Mouse (Mus musculus) heart, embryonic 11.5 days (tissue): ENCODE data around the gene Traf4. TPM values are rescaled to one million over a fixed set of nuclear protein-coding genes. Genes with fewer than 3 reads are reported as not detected.
A peak's percentile ranks its signal among the peaks of the same experiment; 100 is the strongest.
"Not testable (repeated sequence)": the region's sequence is repeated elsewhere in the genome, so short reads cannot be mapped to it uniquely, and the experiment has no call there.

Experiments
- ATAC-seq: fragments of 200-750 bp; cut with Nextera tagmentation; replicated peaks from 2 replicates; pipeline ENCODE4 v1.8.0; 2017; ENCODE audit warnings: moderate library complexity; ENCODE audit not compliant: insufficient number of reproducible peaks, low FRiP score, low TSS enrichment
- H3K27ac ChIP-seq: fragments of 300-500 bp; sonication (generic); 2 replicates; pipeline ENCODE4 v1.5.1; 2014; ENCODE audit warnings: mild to moderate bottlenecking, low read depth, low read length
- H3K27me3 ChIP-seq: fragments of 300-500 bp; sonication (generic); 2 replicates; pipeline ENCODE4 v1.6.1; 2014; ENCODE audit warnings: mild to moderate bottlenecking, low read length, mixed read lengths; ENCODE audit not compliant: control insufficient read depth, insufficient read depth
- H3K36me3 ChIP-seq: fragments of 300-500 bp; sonication (generic); 2 replicates; pipeline ENCODE4 v1.6.1; 2014; ENCODE audit warnings: mild to moderate bottlenecking, low read length, moderate library complexity, mixed read lengths; ENCODE audit not compliant: control insufficient read depth, insufficient read depth
- H3K4me1 ChIP-seq: fragments of 300-500 bp; sonication (generic); 2 replicates; pipeline ENCODE4 v1.6.1; 2014; ENCODE audit warnings: low read length; ENCODE audit not compliant: control insufficient read depth, insufficient read depth
- H3K4me2 ChIP-seq: fragments of 300-500 bp; sonication (generic); 2 replicates; pipeline ENCODE4 v1.6.1; 2014; ENCODE audit warnings: mild to moderate bottlenecking, moderate library complexity
- H3K4me3 ChIP-seq: fragments of 300-500 bp; sonication (generic); 2 replicates; pipeline ENCODE4 v1.5.1; 2014; ENCODE audit warnings: low read depth, low read length
- H3K9ac ChIP-seq: fragments of 300-500 bp; sonication (generic); 2 replicates; pipeline ENCODE4 v1.6.1; 2014; ENCODE audit warnings: mild to moderate bottlenecking, low read depth, low read length, moderate library complexity
- H3K9me3 ChIP-seq: fragments of 300-500 bp; sonication (generic); replicated peaks from 2 replicates; pipeline ENCODE4 v1.6.1; 2016; ENCODE audit warnings: low read length; ENCODE audit not compliant: control insufficient read depth
- WGBS: fragments of 180-500 bp; shearing (Covaris S2); extraction: QIAGEN DNeasy Blood & Tissue Kit; methylation state at CpG from one replicate; pipeline ENCODE4 v1.1.7; 2014; ENCODE audit not compliant: insufficient replicate concordance; 5-methylcytosine and 5-hydroxymethylcytosine counted together
- polyA plus RNA-seq: library from polyadenylated mRNA; unstranded; fragments of >200 nt; fragmentation: Nextera tagmentation; extraction: Ambion mirVana; gene quantifications from 2 replicates; pipeline ENCODE4 v1.2.1, GENCODE M21; 2014

Gene Traf4
- polyA plus RNA-seq, 1 experiment from 2014 or later: 34.2 TPM

DNA sequence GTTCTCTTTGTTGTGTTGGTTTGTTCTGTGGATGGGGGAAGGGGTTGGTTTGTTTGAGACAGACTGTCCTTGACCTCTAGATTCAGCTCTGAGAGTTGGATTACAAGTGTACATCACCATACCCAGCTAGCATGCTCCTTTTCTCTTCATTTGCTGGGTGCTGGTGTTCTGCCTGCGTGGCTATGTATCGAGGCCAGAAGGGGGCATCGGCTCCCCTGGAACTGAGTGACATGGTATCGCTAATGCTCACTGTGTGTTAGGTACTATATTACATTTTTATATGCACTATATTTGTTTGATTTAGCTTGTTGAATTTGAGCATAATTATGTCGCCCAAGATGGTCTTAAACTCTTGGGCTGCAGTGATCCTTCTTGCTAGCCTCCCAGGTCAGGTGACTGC lies 19.2 kb downstream of the Traf4 start:
- peaks cover 41% of the 10 kb centered on the region for H3K36me3 ChIP-seq
- H3K4me1 ChIP-seq: 0 out of 2 replicates have a peak, but pooled peaks cover 4% of the 10 kb centered on the region
- H3K27ac ChIP-seq: no peak overlapping the region
- WGBS: 85% methylated on average over 5 of the region's 5 CpGs
- no peaks in the 10 kb centered on the region for H3K9me3 ChIP-seq
- H3K4me3 ChIP-seq: no peak overlapping the region
- H3K9ac ChIP-seq: no peak overlapping the region
- H3K4me2 ChIP-seq: no peak overlapping the region
- no peaks in the 10 kb centered on the region for H3K27me3 ChIP-seq
- ATAC-seq: no peak

DNA sequence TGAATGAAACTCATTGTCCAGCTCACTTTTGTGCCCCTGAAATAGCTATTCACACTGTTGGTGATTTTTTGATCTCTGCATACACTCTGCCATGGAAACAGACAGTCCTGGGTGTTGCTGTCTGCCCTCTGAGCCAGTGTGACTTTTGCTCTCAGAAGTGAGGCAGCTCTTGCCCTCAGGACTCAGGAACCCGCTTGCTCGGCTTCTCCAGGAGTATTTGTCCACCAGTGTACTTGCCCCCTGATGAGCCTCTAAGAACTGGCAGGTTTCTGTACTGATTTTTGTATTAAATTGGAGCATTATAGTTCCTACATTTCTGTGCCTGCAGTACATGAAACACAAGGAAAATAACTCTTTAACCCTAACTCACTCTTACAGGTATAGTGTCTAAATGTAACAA lies 21.9 kb downstream of the Traf4 start:
- Histone ChIP-seq H3K4me3 (no peak overlapping the region), H3K36me3 (peaks cover 24% of the 10 kb centered on the region), H3K9me3 (no peaks in the 10 kb centered on the region), H3K4me1 (peaks cover 14% of the 10 kb centered on the region; the same call in 1 of the 2 replicates), H3K9ac (no peak overlapping the region), H3K27me3 (no peaks in the 10 kb centered on the region), H3K4me2 (no peak overlapping the region), H3K27ac (no peak overlapping the region)
- 80% methylated on average over 2 of the region's 2 CpGs for WGBS
- ATAC-seq: no peak

DNA sequence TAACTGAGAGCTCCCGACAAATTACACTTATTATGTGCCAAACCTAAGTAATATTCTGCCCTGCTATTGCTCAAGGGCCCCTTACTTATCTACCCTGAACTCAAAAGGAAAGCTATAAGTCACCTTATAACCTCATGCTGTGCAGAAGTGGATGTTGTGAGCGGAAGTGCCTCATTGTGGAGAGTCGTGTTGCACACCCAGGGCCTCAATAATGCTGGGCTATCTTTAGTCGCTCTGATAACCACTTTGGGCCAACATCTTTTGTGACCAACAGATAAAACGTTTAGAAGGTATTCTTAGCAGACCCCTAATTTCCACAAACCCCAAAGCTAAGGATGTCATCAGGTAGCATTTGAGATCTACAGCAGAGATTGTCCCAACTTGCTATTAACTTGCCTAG lies 24.7 kb downstream of the Traf4 start:
- 43% methylated on average over 5 of the region's 5 CpGs for WGBS
- H3K27me3 ChIP-seq: no peaks in the 10 kb centered on the region
- no peak overlapping the region for H3K9ac ChIP-seq
- no peak for ATAC-seq
- no peak overlapping the region; the same call in 1 of the 2 replicates for H3K4me2 ChIP-seq
- no peaks in the 10 kb centered on the region for H3K9me3 ChIP-seq
- peaks cover 25% of the 10 kb centered on the region for H3K4me1 ChIP-seq
- 0 out of 2 replicates have a peak overlapping the region, but pooled peaks have one; percentile 37 for H3K27ac ChIP-seq
- H3K4me3 ChIP-seq: no peak overlapping the region
- peaks cover 18% of the 10 kb centered on the region; the same call in 1 of the 2 replicates for H3K36me3 ChIP-seq

DNA sequence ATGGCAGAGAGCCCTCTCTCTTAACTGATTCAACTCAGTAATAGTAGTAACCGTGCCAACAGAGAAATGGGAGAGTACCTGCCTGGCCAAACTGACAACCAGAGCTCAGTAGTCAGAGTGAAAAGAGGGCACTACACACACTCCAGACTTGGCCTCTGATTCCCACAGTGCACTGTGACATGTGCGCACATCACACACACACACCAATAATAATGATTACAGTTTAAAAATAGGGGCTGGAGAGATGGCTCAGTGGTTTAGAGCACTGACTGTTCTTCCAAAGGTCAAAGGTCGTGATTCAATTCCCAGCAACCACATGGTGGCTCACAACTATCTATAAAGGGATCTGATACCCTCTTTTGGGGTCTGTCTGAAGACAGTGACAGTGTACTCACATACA lies 27.4 kb downstream of the Traf4 start:
- H3K9me3 ChIP-seq: no peaks in the 10 kb centered on the region
- no peak overlapping the region for H3K4me2 ChIP-seq
- 85% methylated on average over 3 of the region's 3 CpGs for WGBS
- 0 out of 2 replicates have a peak, but pooled peaks cover 2% of the 10 kb centered on the region for H3K36me3 ChIP-seq
- H3K27ac ChIP-seq: 0 out of 2 replicates have a peak overlapping the region, but pooled peaks have one; percentile 24
- H3K9ac ChIP-seq: no peak overlapping the region
- H3K4me3 ChIP-seq: no peak overlapping the region
- H3K4me1 ChIP-seq: peaks cover 30% of the 10 kb centered on the region
- ATAC-seq: no peak
- no peaks in the 10 kb centered on the region for H3K27me3 ChIP-seq

DNA sequence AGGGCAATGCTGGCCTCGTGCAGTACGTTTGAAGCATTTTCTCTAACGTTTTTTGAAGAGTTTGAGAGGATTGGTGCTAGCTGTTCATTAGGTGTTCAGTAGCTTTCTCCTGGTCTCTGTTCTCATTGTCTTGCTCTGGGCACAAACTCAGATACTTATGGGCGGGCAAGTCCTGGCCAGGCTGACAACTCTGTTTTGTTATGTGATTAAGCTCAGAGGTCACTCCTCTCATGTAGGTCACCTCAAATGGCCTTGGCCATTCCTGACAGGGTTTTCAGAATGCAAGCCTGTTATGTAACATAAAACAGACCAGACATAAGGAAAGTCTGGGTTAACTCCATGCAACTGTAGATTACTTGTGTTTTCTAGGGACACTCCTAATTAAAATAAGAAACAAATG lies 27.8 kb downstream of the Traf4 start:
- no peak for ATAC-seq
- Histone ChIP-seq H3K4me2 (no peak overlapping the region), H3K36me3 (no peaks in the 10 kb centered on the region), H3K9ac (no peak overlapping the region), H3K27ac (0 out of 2 replicates have a peak overlapping the region, but pooled peaks have one; percentile 24), H3K27me3 (no peaks in the 10 kb centered on the region), H3K4me1 (peaks cover 30% of the 10 kb centered on the region), H3K9me3 (no peaks in the 10 kb centered on the region), H3K4me3 (no peak overlapping the region)
- 66% methylated on average over 4 of the region's 4 CpGs for WGBS

DNA sequence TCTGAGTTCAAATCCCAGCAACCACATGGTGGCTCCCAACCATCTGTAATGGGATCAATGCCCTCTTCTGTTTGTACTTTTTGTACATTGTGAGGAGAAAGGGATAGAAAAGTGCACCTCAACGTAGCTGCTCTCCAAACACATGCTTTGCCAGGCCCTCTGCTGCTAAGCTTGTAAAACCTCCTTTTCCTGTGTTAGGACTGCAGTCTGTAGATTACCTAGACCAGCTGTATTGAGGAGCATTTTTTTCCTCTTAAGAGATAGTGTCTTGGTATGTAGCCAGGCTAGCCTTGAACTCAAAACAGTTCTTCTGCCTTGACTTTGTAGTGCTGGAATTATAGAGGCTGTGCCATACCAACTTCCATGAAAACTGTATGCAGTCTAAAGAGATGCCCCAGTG lies 29.3 kb downstream of the Traf4 start:
- H3K4me1 ChIP-seq: peaks cover 25% of the 10 kb centered on the region
- no peaks in the 10 kb centered on the region for H3K27me3 ChIP-seq
- no peak overlapping the region for H3K27ac ChIP-seq
- ATAC-seq: no peak
- no peak overlapping the region for H3K4me3 ChIP-seq
- 79% methylated on average over 1 of the region's 1 CpGs for WGBS
- no peaks in the 10 kb centered on the region for H3K9me3 ChIP-seq
- no peak overlapping the region for H3K4me2 ChIP-seq
- H3K36me3 ChIP-seq: no peaks in the 10 kb centered on the region
- no peak overlapping the region for H3K9ac ChIP-seq

DNA sequence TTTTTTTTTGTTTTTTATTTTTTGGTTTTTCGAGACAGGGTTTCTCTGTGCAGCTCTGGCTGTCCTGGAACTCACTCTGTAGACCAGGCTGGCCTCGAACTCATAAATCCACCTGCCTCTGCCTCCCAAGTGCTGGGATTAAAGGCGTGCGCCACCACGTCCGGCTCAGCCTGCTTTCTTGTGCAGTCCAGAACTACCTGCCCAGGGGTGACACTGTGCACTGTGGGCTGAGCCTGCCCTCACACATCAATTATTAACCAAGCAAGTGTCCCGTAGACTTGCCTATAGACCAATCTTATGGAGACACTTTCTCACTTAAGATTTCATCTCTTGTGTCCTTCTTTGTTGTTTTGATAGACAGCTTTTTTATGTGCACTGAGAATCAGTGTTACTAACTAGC lies 30.1 kb downstream of the Traf4 start:
- H3K27me3 ChIP-seq, H3K27ac ChIP-seq: not testable (repeated sequence)

DNA sequence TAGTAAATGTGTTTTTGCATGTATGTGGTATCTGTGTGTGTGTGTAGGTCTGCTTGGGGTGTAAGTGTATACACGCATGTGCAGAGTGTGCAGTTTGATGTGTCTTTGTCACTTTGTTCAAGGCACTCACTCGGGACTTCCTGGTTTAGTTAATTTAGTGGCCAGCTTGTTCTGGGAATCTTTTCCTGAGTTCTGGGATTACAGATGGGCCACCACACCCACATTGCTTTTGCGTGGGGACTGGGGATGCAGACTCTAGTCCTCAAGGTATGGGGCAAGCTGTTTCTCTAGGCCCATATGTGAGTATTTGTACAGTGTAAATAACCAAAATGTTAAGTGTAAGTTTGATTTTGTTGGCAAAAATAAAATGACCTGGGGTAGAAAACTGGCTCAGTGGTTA lies 31.0 kb downstream of the Traf4 start:
- ATAC-seq: no peak
- Histone ChIP-seq H3K9me3 (no peaks in the 10 kb centered on the region), H3K9ac (no peak overlapping the region), H3K4me1 (peaks cover 15% of the 10 kb centered on the region), H3K27ac (no peak overlapping the region), H3K27me3 (no peaks in the 10 kb centered on the region), H3K4me3 (no peak overlapping the region), H3K36me3 (no peaks in the 10 kb centered on the region), H3K4me2 (no peak overlapping the region)
- 85% methylated on average over 3 of the region's 3 CpGs for WGBS

More for the DNA sequence above, 30.1 kb downstream of the Traf4 start:
- not testable (repeated sequence) for H3K4me3 ChIP-seq, H3K4me2 ChIP-seq, ATAC-seq, H3K9ac ChIP-seq, H3K9me3 ChIP-seq, H3K36me3 ChIP-seq
- H3K4me1 ChIP-seq: peaks cover 19% of the 10 kb centered on the region
- WGBS: 92% methylated on average over 7 of the region's 7 CpGs

DNA sequence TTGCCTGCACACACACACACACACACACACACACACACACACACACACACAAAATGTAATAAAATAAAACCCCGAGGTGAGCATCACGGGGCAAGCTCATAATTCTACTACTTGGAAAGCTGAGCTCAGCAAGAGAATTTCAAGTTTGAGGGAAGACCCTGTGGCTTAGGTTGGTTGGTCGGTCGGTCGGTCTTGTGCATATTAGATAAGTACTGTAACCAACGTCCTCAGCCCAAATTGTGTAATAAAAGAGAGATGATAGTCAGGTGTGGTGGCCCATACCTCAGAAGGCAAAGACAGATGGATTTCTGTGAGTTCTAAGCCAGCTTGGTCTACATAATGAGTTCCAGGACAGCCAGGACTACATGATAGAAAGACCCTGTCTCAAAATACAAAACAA lies 31.5 kb downstream of the Traf4 start:
- H3K27ac ChIP-seq: no peak overlapping the region
- no peak overlapping the region for H3K9ac ChIP-seq
- ATAC-seq: no peak
- WGBS: 87% methylated on average over 6 of the region's 6 CpGs
- no peak overlapping the region for H3K4me2 ChIP-seq
- H3K36me3 ChIP-seq: no peaks in the 10 kb centered on the region
- no peaks in the 10 kb centered on the region for H3K9me3 ChIP-seq
- no peak overlapping the region for H3K4me3 ChIP-seq
- H3K27me3 ChIP-seq: no peaks in the 10 kb centered on the region
- peaks cover 19% of the 10 kb centered on the region for H3K4me1 ChIP-seq
